Mouse (Mus musculus): Measurements from ENCODE around the gene Zscan29. TPM values are rescaled to one million over a fixed set of nuclear protein-coding genes. Genes with fewer than 3 reads are reported as not detected.
A peak's percentile ranks its signal among the peaks of the same experiment; 100 is the strongest.

Zscan29 gene
- polyA plus RNA-seq, 1 experiment from 2014 or later, result 10.1 TPM

- no peak for ATAC-seq (ENCODE audit: insufficient number of reproducible peaks, low FRiP score, low TSS enrichment, low read depth)
- Histone ChIP-seq H3K4me3 (peak overlapping the region; percentile 86), H3K4me2 (peak overlapping the region; percentile 72), H3K36me3 (peaks cover 19% of the 10 kb centered on the region), H3K9ac (peak overlapping the region; percentile 72), H3K4me1 (peaks cover 16% of the 10 kb centered on the region), H3K27me3 (no peaks in the 10 kb centered on the region), H3K9me3 (no peaks in the 10 kb centered on the region), H3K27ac (peak overlapping the region; percentile 89; the same call in 1 of the 2 replicates)
- 6% methylated on average over 9 of the region's 9 CpGs for WGBS
Measured at GRCm38 (mm10) chr2:121169902-121170301, 1.0 kb downstream of the Zscan29 start.

GRCm38 (mm10) chr2:121169173-121169572 lies 1.8 kb downstream of the Zscan29 start:
- WGBS, result 44% methylated on average over 4 of the region's 4 CpGs
- Histone ChIP-seq H3K27me3 (no peaks in the 10 kb centered on the region), H3K27ac (no peak overlapping the region), H3K36me3 (peaks cover 19% of the 10 kb centered on the region), H3K4me2 (peak overlapping the region; percentile 72), H3K9me3 (no peaks in the 10 kb centered on the region), H3K4me3 (peak overlapping the region; percentile 86), H3K4me1 (peaks cover 16% of the 10 kb centered on the region), H3K9ac (no peak overlapping the region)
- ATAC-seq (ENCODE audit: insufficient number of reproducible peaks, low FRiP score, low TSS enrichment, low read depth), result no peak

GRCm38 (mm10) chr2:121153100-121153499 lies 17.8 kb downstream of the Zscan29 start:
- Histone ChIP-seq H3K9ac (no peak overlapping the region), H3K4me3 (no peak overlapping the region), H3K9me3 (no peaks in the 10 kb centered on the region), H3K36me3 (peaks cover 53% of the 10 kb centered on the region), H3K27ac (no peak overlapping the region), H3K27me3 (no peaks in the 10 kb centered on the region), H3K4me1 (no peaks in the 10 kb centered on the region), H3K4me2 (no peak overlapping the region)
- 91% methylated on average over 3 of the region's 3 CpGs for WGBS
- ATAC-seq (ENCODE audit: insufficient number of reproducible peaks, low FRiP score, low TSS enrichment, low read depth), result no peak

- Histone ChIP-seq H3K4me3 (no peak overlapping the region), H3K27ac (no peak overlapping the region), H3K36me3 (peaks cover 58% of the 10 kb centered on the region), H3K27me3 (no peaks in the 10 kb centered on the region), H3K4me2 (no peak overlapping the region), H3K9ac (no peak overlapping the region), H3K4me1 (no peaks in the 10 kb centered on the region), H3K9me3 (no peaks in the 10 kb centered on the region)
- WGBS, result 80% methylated on average over 5 of the region's 5 CpGs
- no peak for ATAC-seq (ENCODE audit: insufficient number of reproducible peaks, low FRiP score, low TSS enrichment, low read depth)
Measured at GRCm38 (mm10) chr2:121149679-121150078, 21.2 kb downstream of the Zscan29 start.

- 74% methylated on average over 2 of the region's 2 CpGs for WGBS
- H3K9me3 ChIP-seq, result no peaks in the 10 kb centered on the region
- no peak overlapping the region for H3K9ac ChIP-seq
- no peak for ATAC-seq (ENCODE audit: insufficient number of reproducible peaks, low FRiP score, low TSS enrichment, low read depth)
- H3K4me1 ChIP-seq, result peaks cover 26% of the 10 kb centered on the region
- H3K36me3 ChIP-seq, result peaks cover 42% of the 10 kb centered on the region
- no peak overlapping the region for H3K4me3 ChIP-seq
- H3K27ac ChIP-seq, result no peak overlapping the region
- H3K27me3 ChIP-seq, result no peaks in the 10 kb centered on the region
- no peak overlapping the region for H3K4me2 ChIP-seq
Measured at GRCm38 (mm10) chr2:121142415-121142814, 28.5 kb downstream of the Zscan29 start.

GRCm38 (mm10) chr2:121141216-121142035 lies 29.5 kb downstream of the Zscan29 start:
- ATAC-seq (ENCODE audit: insufficient number of reproducible peaks, low FRiP score, low TSS enrichment, low read depth), result no peak
- no peaks in the 10 kb centered on the region for H3K9me3 ChIP-seq
- peak overlapping the region; percentile 81 for H3K4me2 ChIP-seq
- peaks cover 36% of the 10 kb centered on the region for H3K36me3 ChIP-seq
- peak overlapping the region; percentile 70 for H3K4me3 ChIP-seq
- no peaks in the 10 kb centered on the region for H3K27me3 ChIP-seq
- WGBS, result 63% methylated on average over 16 of the region's 16 CpGs
- H3K4me1 ChIP-seq, result peaks cover 26% of the 10 kb centered on the region
- H3K9ac ChIP-seq, result peak overlapping the region; percentile 83; the same call in 1 of the 2 replicates
- H3K27ac ChIP-seq, result peak overlapping the region; percentile 100

- under 1% methylated on average over 86 of the region's 87 CpGs for WGBS
- H3K4me1 ChIP-seq, result peaks cover 26% of the 10 kb centered on the region
- peak within 1 kb of the TSS; percentile 70 for H3K4me3 ChIP-seq
- H3K36me3 ChIP-seq, result peaks cover 31% of the 10 kb centered on the region
- no peaks in the 10 kb centered on the region for H3K9me3 ChIP-seq
- H3K27ac ChIP-seq, result peak within 1 kb of the TSS; percentile 100
- ATAC-seq (ENCODE audit: insufficient number of reproducible peaks, low FRiP score, low TSS enrichment, low read depth), result peak; percentile 91
- H3K27me3 ChIP-seq, result no peaks in the 10 kb centered on the region
- H3K4me2 ChIP-seq, result peak within 1 kb of the TSS; percentile 81
- peak within 1 kb of the TSS; percentile 83 for H3K9ac ChIP-seq
Measured at GRCm38 (mm10) chr2:121140018-121140882, 30.7 kb downstream of the Zscan29 start, which contains the start of the genes Adal and Lcmt2. Gene Adal, plus strand, starts transcription at chr2:121140428. Gene Lcmt2, minus strand, starts transcription at chr2:121140653.

GRCm38 (mm10) chr2:121139266-121140017 lies 31.5 kb downstream of the Zscan29 start:
- H3K9me3 ChIP-seq, result no peaks in the 10 kb centered on the region
- peak overlapping the region; percentile 70 for H3K4me3 ChIP-seq
- peaks cover 24% of the 10 kb centered on the region for H3K36me3 ChIP-seq
- H3K27ac ChIP-seq, result peak overlapping the region; percentile 100
- H3K27me3 ChIP-seq, result no peaks in the 10 kb centered on the region
- no peak for ATAC-seq (ENCODE audit: insufficient number of reproducible peaks, low FRiP score, low TSS enrichment, low read depth)
- H3K9ac ChIP-seq, result peak overlapping the region; percentile 83
- 48% methylated on average over 29 of the region's 29 CpGs for WGBS
- H3K4me1 ChIP-seq, result peaks cover 26% of the 10 kb centered on the region
- peak overlapping the region; percentile 81 for H3K4me2 ChIP-seq

- Histone ChIP-seq H3K4me2 (no peak overlapping the region), H3K4me3 (no peak overlapping the region), H3K4me1 (peaks cover 26% of the 10 kb centered on the region), H3K9ac (no peak overlapping the region), H3K27me3 (no peaks in the 10 kb centered on the region), H3K36me3 (peaks cover 15% of the 10 kb centered on the region; the same call in 1 of the 2 replicates), H3K9me3 (no peaks in the 10 kb centered on the region), H3K27ac (no peak overlapping the region)
- WGBS, result 90% methylated on average over 4 of the region's 4 CpGs
- ATAC-seq (ENCODE audit: insufficient number of reproducible peaks, low FRiP score, low TSS enrichment, low read depth), result no peak
Measured at GRCm38 (mm10) chr2:121137371-121137770, 33.6 kb downstream of the Zscan29 start.

GRCm38 (mm10) chr2:121132822-121133221 lies 38.1 kb downstream of the Zscan29 start:
- ATAC-seq (ENCODE audit: insufficient number of reproducible peaks, low FRiP score, low TSS enrichment, low read depth), result no peak
- 65% methylated on average over 1 of the region's 1 CpGs for WGBS
- H3K9ac ChIP-seq, result no peak overlapping the region

GRCm38 (mm10) chr2:121128865-121129620 lies 41.9 kb downstream of the Zscan29 start:
- 56% methylated on average over 9 of the region's 9 CpGs for WGBS
- Histone ChIP-seq H3K4me3 (no peak overlapping the region), H3K27ac (no peak overlapping the region), H3K4me2 (no peak overlapping the region), H3K4me1 (no peaks in the 10 kb centered on the region), H3K27me3 (no peaks in the 10 kb centered on the region), H3K9ac (no peak overlapping the region), H3K36me3 (no peaks in the 10 kb centered on the region), H3K9me3 (no peaks in the 10 kb centered on the region)
- no peak for ATAC-seq (ENCODE audit: insufficient number of reproducible peaks, low FRiP score, low TSS enrichment, low read depth)

More at GRCm38 (mm10) chr2:121132822-121133221, 38.1 kb downstream of the Zscan29 start:
- Histone ChIP-seq H3K4me3 (no peak overlapping the region), H3K4me2 (no peak overlapping the region), H3K27me3 (no peaks in the 10 kb centered on the region), H3K27ac (no peak overlapping the region), H3K4me1 (no peaks in the 10 kb centered on the region), H3K9me3 (no peaks in the 10 kb centered on the region), H3K36me3 (peaks cover 5% of the 10 kb centered on the region; the same call in 1 of the 2 replicates)
